Mouse (Mus musculus): ENCODE data around the gene Btbd18. TPM values are rescaled to one million over a fixed set of nuclear protein-coding genes. Genes with fewer than 3 reads are reported as not detected.

The Btbd18 gene
- polyA plus RNA-seq, 1 experiment from 2014 or later, result 0.20 TPM

GRCm38 (mm10) chr2:84716423-84717355, 57.8 kb downstream of the Btbd18 start:
- Histone ChIP-seq H3K36me3 (ENCODE audit: control insufficient read depth, insufficient read depth, low read length) (no peaks in the 10 kb centered on the region), H3K4me2 (peak overlapping the region; percentile 77), H3K9me3 (replicated peaks; ENCODE audit: control insufficient read depth, low read length) (no peaks in the 10 kb centered on the region), H3K4me1 (ENCODE audit: control insufficient read depth, insufficient read depth, low read length) (peaks cover 7% of the 10 kb centered on the region), H3K27me3 (ENCODE audit: control insufficient read depth, insufficient read depth, low read length) (no peaks in the 10 kb centered on the region), H3K9ac (ENCODE audit: low read depth, low read length) (peak overlapping the region; percentile 98), H3K27ac (ENCODE audit: low read depth, low read length) (peak overlapping the region; percentile 99), H3K4me3 (ENCODE audit: low read depth, low read length) (peak overlapping the region; percentile 97)
- ATAC-seq (replicated peaks; ENCODE audit: insufficient number of reproducible peaks, low FRiP score, low TSS enrichment), result no peak
- 28% methylated on average over 9 of the region's 9 CpGs for WGBS (ENCODE audit: insufficient replicate concordance)

GRCm38 (mm10) chr2:84717357-84717756, 58.5 kb downstream of the Btbd18 start:
- Histone ChIP-seq H3K9ac (ENCODE audit: low read depth, low read length) (no peak overlapping the region), H3K4me2 (no peak overlapping the region), H3K4me1 (ENCODE audit: control insufficient read depth, insufficient read depth, low read length) (peaks cover 7% of the 10 kb centered on the region), H3K27me3 (ENCODE audit: control insufficient read depth, insufficient read depth, low read length) (no peaks in the 10 kb centered on the region), H3K36me3 (ENCODE audit: control insufficient read depth, insufficient read depth, low read length) (no peaks in the 10 kb centered on the region), H3K4me3 (ENCODE audit: low read depth, low read length) (no peak overlapping the region), H3K9me3 (replicated peaks; ENCODE audit: control insufficient read depth, low read length) (no peaks in the 10 kb centered on the region), H3K27ac (ENCODE audit: low read depth, low read length) (no peak overlapping the region)
- WGBS (ENCODE audit: insufficient replicate concordance), result 94% methylated on average over 4 of the region's 4 CpGs
- ATAC-seq (replicated peaks; ENCODE audit: insufficient number of reproducible peaks, low FRiP score, low TSS enrichment), result no peak

Other genes starting within 250 kb of the Btbd18 start
- gene Calcrl, start 233.7 kb upstream of the Btbd18 start, polyA plus RNA-seq (2014; fragmentation: Nextera tagmentation; extraction: Ambion mirVana), result 59.6 and 68.1 TPM in 2 replicates
- gene Tfpi, start 182.3 kb upstream of the Btbd18 start, polyA plus RNA-seq (2014; fragmentation: Nextera tagmentation; extraction: Ambion mirVana), result 76.3 and 83.8 TPM in 2 replicates
- 71.2 and 77.5 TPM in 2 replicates for gene Ctnnd1, start 8.3 kb upstream of the Btbd18 start, polyA plus RNA-seq (2014; fragmentation: Nextera tagmentation; extraction: Ambion mirVana)
- 298 and 299 TPM in 2 replicates for gene Selenoh, start 11.7 kb downstream of the Btbd18 start, polyA plus RNA-seq (2014; fragmentation: Nextera tagmentation; extraction: Ambion mirVana)
- gene Gm28635, start 19.0 kb downstream of the Btbd18 start, polyA plus RNA-seq (2014; fragmentation: Nextera tagmentation; extraction: Ambion mirVana), result not detected in 2 replicates
- gene Med19, start 19.3 kb downstream of the Btbd18 start, polyA plus RNA-seq (2014; fragmentation: Nextera tagmentation; extraction: Ambion mirVana), result 41.8 and 42.1 TPM in 2 replicates
- gene Tmx2, start 20.1 kb downstream of the Btbd18 start, polyA plus RNA-seq (2014; fragmentation: Nextera tagmentation; extraction: Ambion mirVana), result 144 and 175 TPM in 2 replicates
- gene Zdhhc5, start 56.1 kb downstream of the Btbd18 start, polyA plus RNA-seq (2014; fragmentation: Nextera tagmentation; extraction: Ambion mirVana), result 29.2 and 31.0 TPM in 2 replicates
- 26.6 and 30.4 TPM in 2 replicates for gene Clp1, start 68.3 kb downstream of the Btbd18 start, polyA plus RNA-seq (2014; fragmentation: Nextera tagmentation; extraction: Ambion mirVana)
- 8.5 and 13.8 TPM in 2 replicates for gene Ypel4, start 75.0 kb downstream of the Btbd18 start, polyA plus RNA-seq (2014; fragmentation: Nextera tagmentation; extraction: Ambion mirVana)
- gene Gm19426, start 84.6 kb downstream of the Btbd18 start, polyA plus RNA-seq (2014; fragmentation: Nextera tagmentation; extraction: Ambion mirVana), result 6.6 and 6.9 TPM in 2 replicates
- gene Serping1, start 116.4 kb downstream of the Btbd18 start, polyA plus RNA-seq (2014; fragmentation: Nextera tagmentation; extraction: Ambion mirVana), result 35.0 and 41.8 TPM in 2 replicates
- 95.9 and 105 TPM in 2 replicates for gene Ube2l6, start 139.7 kb downstream of the Btbd18 start, polyA plus RNA-seq (2014; fragmentation: Nextera tagmentation; extraction: Ambion mirVana)
- 0.37 and 0.49 TPM in 2 replicates for gene Smtnl1, start 163.6 kb downstream of the Btbd18 start, polyA plus RNA-seq (2014; fragmentation: Nextera tagmentation; extraction: Ambion mirVana)
- 76.8 and 77.9 TPM in 2 replicates for gene Timm10, start 167.9 kb downstream of the Btbd18 start, polyA plus RNA-seq (2014; fragmentation: Nextera tagmentation; extraction: Ambion mirVana)
- 36.1 and 41.4 TPM in 2 replicates for gene Slc43a1, start 179.8 kb downstream of the Btbd18 start, polyA plus RNA-seq (2014; fragmentation: Nextera tagmentation; extraction: Ambion mirVana)
- 0.23 and 1.1 TPM in 2 replicates for gene Rtn4rl2, start 227.6 kb downstream of the Btbd18 start, polyA plus RNA-seq (2014; fragmentation: Nextera tagmentation; extraction: Ambion mirVana)